Mouse (Mus musculus): ENCODE data around the gene Oser1. TPM values are rescaled to one million over a fixed set of nuclear protein-coding genes. Genes with fewer than 3 reads are reported as not detected.
"Not testable (repeated sequence)": the region's sequence is repeated elsewhere in the genome, so short reads cannot be mapped to it uniquely, and the experiment has no call there.

The Oser1 gene
- total RNA-seq, 2 experiments from 2014 or later, result 31.4 to 38.1 TPM

GRCm38 (mm10) chr2:163444017-163444416, 19.5 kb upstream of the Oser1 start:
- no peak for DNase-seq (ENCODE audit: low spot score)

DNA sequence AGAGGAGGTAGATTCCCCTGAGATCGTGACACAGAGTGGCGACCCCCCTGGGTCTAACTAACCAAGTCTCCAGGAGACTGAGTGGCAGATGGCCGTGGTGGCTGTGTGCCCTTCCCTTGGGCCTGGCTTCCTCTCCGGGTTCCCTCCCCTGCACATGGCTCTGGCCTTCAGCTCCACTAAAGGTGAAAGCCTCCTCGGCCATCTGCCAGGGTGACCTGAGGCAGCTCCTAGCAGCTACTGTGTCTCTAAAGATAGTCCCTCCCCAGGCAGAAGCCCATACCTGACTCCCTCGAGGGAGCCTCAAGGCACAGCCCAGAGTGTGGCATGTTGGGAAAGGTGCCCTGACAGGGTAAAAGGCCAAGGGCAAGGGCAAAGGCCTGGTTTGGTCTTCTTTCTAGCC, 19.0 kb upstream of the Oser1 start:
- DNase-seq (ENCODE audit: low spot score), result peak; percentile 76

DNA sequence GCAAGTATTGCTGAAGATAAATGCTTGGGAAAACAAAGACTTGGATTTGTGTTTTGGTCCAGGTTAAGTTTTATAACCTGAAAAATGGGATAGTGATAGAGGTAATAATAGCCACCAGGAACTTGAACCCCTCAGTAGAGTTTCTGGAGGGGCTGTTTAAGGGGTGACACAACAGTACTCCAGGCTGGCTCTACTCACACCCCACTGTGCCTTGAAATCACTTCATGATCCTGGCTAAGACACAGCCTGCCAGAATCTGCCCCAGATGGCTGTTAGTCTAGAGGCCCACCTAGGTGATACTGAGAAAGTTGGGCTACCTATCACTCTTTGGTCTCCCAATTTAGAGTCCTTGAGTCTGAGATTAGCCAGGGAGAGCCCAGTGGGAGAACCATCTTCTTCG, 15.0 kb upstream of the Oser1 start:
- DNase-seq (ENCODE audit: low spot score), result no peak

GRCm38 (mm10) chr2:163438619-163439451, 14.3 kb upstream of the Oser1 start:
- no peak for DNase-seq (ENCODE audit: low spot score)

- DNase-seq (ENCODE audit: low spot score), result no peak
Observed at GRCm38 (mm10) chr2:163438246-163438618, 13.7 kb upstream of the Oser1 start, which contains the start of gene Gdap1l1. Gene Gdap1l1 (plus strand): TSS chr2:163438476.

GRCm38 (mm10) chr2:163437800-163438199, 13.3 kb upstream of the Oser1 start:
- no peak for DNase-seq (ENCODE audit: low spot score)

DNA sequence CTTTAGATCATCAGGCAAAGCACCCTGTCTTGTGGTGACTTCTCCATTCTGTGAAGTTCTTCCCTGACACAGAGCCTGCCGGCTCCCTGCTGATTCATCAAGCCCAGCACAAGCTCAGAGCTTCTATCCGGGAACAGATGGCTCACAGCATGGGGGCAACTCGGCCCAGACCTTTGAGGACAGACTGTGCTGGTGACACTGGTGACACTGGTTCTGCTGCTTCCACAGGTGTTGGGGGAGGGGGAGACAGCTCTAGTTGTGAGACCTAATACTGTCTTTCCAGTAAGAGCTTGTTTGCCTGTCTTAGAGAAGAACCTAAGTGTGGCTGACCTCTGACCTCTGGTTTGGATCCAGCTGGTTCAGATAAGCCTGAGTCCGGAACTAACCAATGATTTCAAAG, 9.5 kb upstream of the Oser1 start:
- DNase-seq (ENCODE audit: low spot score), result no peak

DNA sequence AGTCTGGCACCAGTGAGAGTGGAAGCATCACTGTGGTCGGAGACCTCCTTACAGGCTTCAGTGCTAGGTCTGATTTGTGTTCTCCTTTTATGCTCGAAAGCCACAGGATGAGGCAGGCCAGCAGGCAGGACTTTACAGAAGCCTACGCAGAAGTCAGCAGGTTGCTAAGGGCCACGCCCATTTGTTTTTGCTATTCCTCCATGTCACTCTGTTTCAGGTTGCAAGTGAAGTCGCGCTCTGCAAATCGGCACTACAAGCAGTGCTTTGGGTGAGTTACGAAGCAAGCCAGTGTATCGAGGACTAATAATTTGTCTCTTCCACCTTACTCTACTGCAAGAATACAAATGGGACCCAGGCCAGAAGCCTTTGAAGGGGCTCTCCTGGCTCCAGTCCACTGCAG, 6.8 kb upstream of the Oser1 start:
- no peak for DNase-seq (ENCODE audit: low spot score)

- DNase-seq (ENCODE audit: low spot score), result no peak
Observed at GRCm38 (mm10) chr2:163428346-163429011, 4.0 kb upstream of the Oser1 start.

DNA sequence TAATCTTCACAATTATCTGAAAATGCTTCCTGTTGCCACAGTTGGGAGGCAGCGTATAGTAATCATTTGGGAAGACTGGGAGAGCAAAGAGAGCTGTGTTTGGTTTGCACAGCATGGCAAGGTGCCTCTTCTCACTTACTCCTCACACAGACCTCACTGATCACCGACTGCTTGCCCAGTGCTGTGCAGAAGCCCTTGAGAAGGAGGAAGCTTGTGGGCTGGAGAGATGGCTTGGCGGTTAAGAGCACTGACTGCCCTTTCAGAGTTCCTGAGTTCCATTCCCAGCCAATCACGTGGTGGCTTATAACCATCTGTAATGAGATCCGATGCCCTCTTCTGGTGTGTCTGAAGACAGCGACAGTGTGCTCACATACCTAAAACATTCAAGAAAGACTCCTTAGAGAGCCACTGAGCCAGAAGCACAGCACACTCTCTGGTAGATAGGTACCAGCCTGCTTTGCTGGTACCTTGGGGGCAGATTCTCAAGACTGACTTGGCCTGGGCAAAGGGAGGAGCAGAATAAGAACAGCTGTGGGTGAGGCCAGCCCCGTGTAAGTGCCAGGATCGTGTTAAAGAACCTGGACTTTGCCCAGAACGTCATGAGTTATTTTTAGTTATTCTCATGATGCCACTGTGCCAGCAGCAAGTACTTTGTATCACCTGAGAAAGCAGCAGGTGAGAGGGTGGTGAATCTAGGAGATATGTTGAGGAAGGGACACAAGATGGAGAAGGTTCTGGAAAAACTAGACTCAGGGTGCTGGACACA, 1.4 kb downstream of the Oser1 start:
- DNase-seq (ENCODE audit: low spot score), result peak; percentile 48

DNA sequence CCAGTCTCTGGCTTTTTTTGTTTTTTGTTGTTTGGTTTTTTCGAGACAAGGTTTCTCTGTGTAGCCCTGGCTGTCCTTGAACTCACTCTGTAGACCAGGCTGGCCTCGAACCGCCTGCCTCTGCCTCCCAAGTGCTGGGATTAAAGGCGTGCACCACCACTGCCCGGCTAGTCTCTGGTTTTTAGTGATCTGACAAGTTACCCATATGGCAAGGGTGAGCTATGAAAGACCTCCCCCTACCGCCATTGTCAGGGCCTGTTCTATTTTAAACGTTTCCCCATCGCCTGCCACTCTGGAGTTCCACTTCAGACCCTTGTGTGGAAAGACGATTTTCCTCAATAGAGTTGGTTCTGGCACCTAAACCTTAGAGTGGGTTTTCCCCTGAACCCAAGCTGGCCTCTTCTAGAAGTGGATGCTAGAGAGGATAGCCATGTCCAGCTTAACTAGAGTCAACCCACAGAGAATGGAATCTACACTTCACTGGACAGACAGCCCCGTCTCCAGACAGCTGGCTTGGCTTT, 4.1 kb downstream of the Oser1 start:
- no peak for DNase-seq (ENCODE audit: low spot score)

GRCm38 (mm10) chr2:163419346-163420045, 5.0 kb downstream of the Oser1 start:
- DNase-seq (ENCODE audit: low spot score), result peak; percentile 100

DNA sequence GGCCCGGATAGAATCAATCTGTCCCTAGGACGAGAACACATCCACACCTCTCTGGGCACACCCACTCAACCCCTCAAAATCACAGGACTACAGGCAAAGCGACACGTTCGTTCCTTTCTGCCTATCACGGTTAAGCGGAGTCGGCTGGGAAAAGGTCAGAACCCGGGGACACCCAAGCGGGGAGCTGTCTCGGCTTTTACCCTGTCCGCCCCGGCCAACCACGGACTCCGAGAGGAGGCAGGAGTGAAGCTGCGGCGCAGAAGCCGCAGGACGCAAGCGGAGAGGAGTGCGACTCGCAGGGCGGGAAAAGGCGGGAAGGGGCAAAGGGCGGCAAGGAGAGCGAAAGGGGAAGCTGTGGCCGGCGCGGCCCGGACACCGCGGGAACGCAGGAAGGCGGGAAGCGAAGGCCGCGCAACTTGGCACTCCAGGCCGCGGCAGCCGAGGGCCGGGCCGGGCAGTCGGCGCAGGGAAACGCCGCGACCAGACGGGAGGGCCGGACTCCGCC, 5.6 kb downstream of the Oser1 start:
- DNase-seq (ENCODE audit: low spot score), result no peak

GRCm38 (mm10) chr2:163417830-163418229, 6.7 kb downstream of the Oser1 start:
- DNase-seq (ENCODE audit: low spot score), result no peak

DNA sequence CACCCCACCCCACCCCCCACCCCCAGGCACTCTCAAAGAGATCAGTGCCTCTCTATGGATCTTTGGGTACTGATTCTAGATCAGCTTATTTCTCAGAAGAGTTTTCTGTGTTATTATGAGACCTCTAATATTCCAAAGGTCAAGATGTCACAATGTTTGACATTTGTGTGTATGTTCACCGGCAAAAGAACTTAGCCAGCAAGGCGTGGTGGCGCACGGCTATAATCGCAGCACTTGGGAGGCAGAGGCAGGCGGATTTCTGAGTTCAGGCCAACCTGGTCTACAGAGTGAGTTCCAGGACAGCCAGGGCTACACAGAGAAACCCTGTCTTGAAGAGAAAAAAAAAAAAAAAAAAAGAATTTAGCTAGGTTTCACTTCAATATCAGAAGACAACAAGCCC, 7.5 kb downstream of the Oser1 start:
- DNase-seq (ENCODE audit: low spot score), result no peak

GRCm38 (mm10) chr2:163412846-163413590, 11.5 kb downstream of the Oser1 start:
- DNase-seq (ENCODE audit: low spot score), result no peak

- no peak for DNase-seq (ENCODE audit: low spot score)
Observed at GRCm38 (mm10) chr2:163412419-163412818, 12.1 kb downstream of the Oser1 start.

GRCm38 (mm10) chr2:163411840-163412239, 12.7 kb downstream of the Oser1 start:
- peak; percentile 36 for DNase-seq (ENCODE audit: low spot score)

- not testable (repeated sequence) for DNase-seq (ENCODE audit: low spot score)
Observed at GRCm38 (mm10) chr2:163411344-163411743, 13.2 kb downstream of the Oser1 start.

DNA sequence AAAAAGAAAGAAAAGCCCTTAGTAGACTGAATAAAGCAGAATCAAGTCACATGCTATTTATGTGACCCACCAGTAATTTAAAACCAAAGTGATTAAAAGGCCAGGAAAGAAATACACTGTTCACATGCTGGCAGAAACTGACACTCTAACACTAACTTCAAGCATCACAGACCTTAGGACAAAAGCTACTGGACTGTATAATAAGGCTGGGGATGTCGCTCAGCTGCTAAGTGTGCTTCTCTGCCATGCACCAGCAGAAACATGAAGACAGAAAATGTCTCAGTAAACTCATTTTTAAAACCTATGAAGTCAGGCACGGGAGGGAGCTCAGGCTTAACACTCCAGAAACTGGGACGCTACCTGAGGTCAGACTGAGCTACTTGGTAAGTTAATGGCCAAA, 14.3 kb downstream of the Oser1 start:
- DNase-seq (ENCODE audit: low spot score), result no peak

Measured in gastrocnemius, adult 18-20 months (tissue).